Mouse (Mus musculus) limb, embryonic 15.5 days (tissue): ENCODE measurements around the gene Atf7ip. TPM values are rescaled to one million over a fixed set of nuclear protein-coding genes. Genes with fewer than 3 reads are reported as not detected.

Experiments used
- ATAC-seq: fragments of 200-750 bp; cut with Nextera tagmentation; 2 replicates; pipeline ENCODE4 v1.8.0; 2017; ENCODE audit warnings: low read depth, moderate TSS enrichment; ENCODE audit not compliant: insufficient number of reproducible peaks, low FRiP score, low TSS enrichment
- H3K27ac ChIP-seq: fragments of 300-500 bp; sonication (generic); 2 replicates; pipeline ENCODE4 v1.5.1; 2015; ENCODE audit warnings: moderate library complexity, mild to moderate bottlenecking, inconsistent platforms
- H3K27me3 ChIP-seq: fragments of 300-500 bp; sonication (generic); 2 replicates; pipeline ENCODE4 v1.6.1; 2015; ENCODE audit warnings: inconsistent platforms
- H3K36me3 ChIP-seq: fragments of 300-500 bp; sonication (generic); 2 replicates; pipeline ENCODE4 v1.6.1; 2015; ENCODE audit warnings: inconsistent platforms
- H3K4me1 ChIP-seq: fragments of 300-500 bp; sonication (generic); 2 replicates; pipeline ENCODE4 v1.6.1; 2015; ENCODE audit warnings: inconsistent platforms
- H3K4me2 ChIP-seq: fragments of 300-500 bp; sonication (generic); 2 replicates; pipeline ENCODE4 v1.6.1; 2015; ENCODE audit warnings: mild to moderate bottlenecking, inconsistent platforms
- H3K4me3 ChIP-seq: fragments of 300-500 bp; sonication (generic); 2 replicates; pipeline ENCODE4 v1.5.1; 2015; ENCODE audit warnings: mild to moderate bottlenecking, inconsistent platforms
- H3K9ac ChIP-seq: fragments of 300-500 bp; sonication (generic); 2 replicates; pipeline ENCODE4 v1.6.1; 2015; ENCODE audit warnings: inconsistent platforms
- H3K9me3 ChIP-seq: fragments of 300-500 bp; sonication (generic); 2 replicates; pipeline ENCODE4 v1.6.1; 2016; ENCODE audit warnings: inconsistent platforms
- WGBS: fragments of 180-500 bp; shearing (Covaris S2); methylation state at CpG from one replicate; pipeline ENCODE4 v1.1.7; 2015; 5-methylcytosine and 5-hydroxymethylcytosine counted together
- polyA plus RNA-seq: library from polyadenylated mRNA; unstranded; fragments of >200 nt; fragmentation: Nextera tagmentation; extraction: Ambion mirVana; gene quantifications from 2 replicates; pipeline ENCODE4 v1.2.1, GENCODE M21; 2015

Gene Atf7ip
- polyA plus RNA-seq, 1 experiment from 2014 or later: 35.2 TPM

- no peaks in the 10 kb centered on the region for H3K9me3 ChIP-seq
- ATAC-seq: no peak
- H3K9ac ChIP-seq: no peak overlapping the region
- H3K4me3 ChIP-seq: no peak overlapping the region
- H3K4me2 ChIP-seq: no peak overlapping the region
- peaks cover 5% of the 10 kb centered on the region; the same call in 1 of the 2 replicates for H3K4me1 ChIP-seq
- 93% methylated on average over 2 of the region's 2 CpGs for WGBS
- no peaks in the 10 kb centered on the region for H3K36me3 ChIP-seq
- no peaks in the 10 kb centered on the region for H3K27me3 ChIP-seq
- H3K27ac ChIP-seq: no peak overlapping the region
These were observed 138.2 kb downstream of the Atf7ip start for GRCm38 (mm10) chr6:136644171-136644570.

DNA sequence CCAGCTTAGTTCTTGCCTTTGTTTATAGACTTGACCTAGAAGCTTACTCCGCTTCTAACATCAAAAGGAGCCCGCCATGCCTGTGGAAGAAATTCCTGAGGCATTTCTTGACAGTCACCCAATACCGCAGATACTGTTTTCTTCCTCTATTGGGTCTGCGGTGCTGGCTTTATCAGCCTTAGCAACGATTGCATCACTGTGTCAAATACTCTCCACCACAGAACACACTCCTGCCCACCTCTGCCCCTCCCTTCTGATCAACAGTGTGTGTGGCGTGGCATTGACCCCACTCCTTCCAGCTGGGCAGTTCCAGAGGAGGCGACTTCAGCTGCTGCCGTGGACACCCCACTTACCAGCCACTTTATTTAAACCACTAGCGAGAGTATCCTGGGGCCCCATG lies 139.8 kb downstream of the Atf7ip start:
- Histone ChIP-seq H3K4me1 (peaks cover 5% of the 10 kb centered on the region; the same call in 1 of the 2 replicates), H3K27ac (no peak overlapping the region), H3K4me3 (no peak overlapping the region), H3K4me2 (no peak overlapping the region), H3K9me3 (no peaks in the 10 kb centered on the region), H3K36me3 (no peaks in the 10 kb centered on the region), H3K9ac (no peak overlapping the region), H3K27me3 (no peaks in the 10 kb centered on the region)
- no peak for ATAC-seq
- 41% methylated on average over 9 of the region's 9 CpGs for WGBS

- Histone ChIP-seq H3K9me3 (no peaks in the 10 kb centered on the region), H3K4me3 (no peak overlapping the region), H3K4me2 (no peak overlapping the region), H3K4me1 (peaks cover 5% of the 10 kb centered on the region; the same call in 1 of the 2 replicates), H3K9ac (no peak overlapping the region), H3K27me3 (no peaks in the 10 kb centered on the region), H3K36me3 (no peaks in the 10 kb centered on the region), H3K27ac (no peak overlapping the region)
- 14% methylated on average over 6 of the region's 6 CpGs for WGBS
- no peak for ATAC-seq
These were observed 140.2 kb downstream of the Atf7ip start for GRCm38 (mm10) chr6:136646207-136646606.

DNA sequence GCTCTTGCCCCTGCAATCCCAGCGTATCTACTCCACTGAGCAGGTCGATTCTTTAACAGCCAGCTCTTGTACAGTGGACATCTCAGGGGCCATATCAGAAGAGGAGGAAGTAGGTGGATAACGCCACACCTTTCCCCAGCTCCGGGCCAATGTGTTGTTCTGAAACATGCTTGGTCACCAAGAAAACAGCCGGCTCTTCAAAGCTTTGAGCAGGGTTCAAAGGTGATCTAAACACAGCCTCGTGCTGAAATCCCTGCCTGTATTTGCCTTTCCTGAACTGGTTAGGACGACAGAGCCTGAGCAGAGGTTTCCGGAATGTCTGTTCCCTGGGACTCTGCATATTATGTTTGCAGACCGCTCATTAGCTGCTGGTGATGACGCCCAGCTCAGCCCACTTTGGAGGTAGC lies 141.5 kb downstream of the Atf7ip start:
- H3K9ac ChIP-seq: no peak overlapping the region
- 67% methylated on average over 10 of the region's 10 CpGs for WGBS
- H3K4me2 ChIP-seq: no peak overlapping the region
- H3K4me1 ChIP-seq: peaks cover 5% of the 10 kb centered on the region; the same call in 1 of the 2 replicates
- H3K27ac ChIP-seq: no peak overlapping the region
- no peaks in the 10 kb centered on the region for H3K36me3 ChIP-seq
- no peak overlapping the region for H3K4me3 ChIP-seq
- H3K9me3 ChIP-seq: no peaks in the 10 kb centered on the region
- ATAC-seq: no peak
- no peaks in the 10 kb centered on the region for H3K27me3 ChIP-seq

- WGBS: 80% methylated on average over 8 of the region's 8 CpGs
- no peak overlapping the region for H3K4me3 ChIP-seq
- ATAC-seq: no peak
These were observed 144.7 kb downstream of the Atf7ip start for GRCm38 (mm10) chr6:136650664-136651063.

DNA sequence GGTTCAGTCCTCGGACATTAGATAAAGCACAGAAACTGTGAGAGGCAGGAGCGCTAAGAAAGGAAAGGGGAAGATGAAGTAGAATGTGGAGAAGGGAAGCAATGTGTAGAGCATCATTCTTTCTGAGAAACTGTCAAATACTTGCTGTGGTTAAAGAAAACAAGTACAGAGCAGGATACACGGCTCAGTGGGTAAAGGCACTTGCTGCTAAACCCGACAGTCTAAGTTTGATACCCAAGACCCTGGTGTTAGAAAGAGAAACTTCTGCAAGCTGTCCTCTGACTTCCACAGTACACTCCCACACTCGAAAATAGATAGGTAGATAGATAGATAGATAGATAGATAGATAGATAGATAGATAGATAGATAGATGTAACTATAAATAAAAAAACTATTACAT lies 147.4 kb downstream of the Atf7ip start:
- H3K27ac ChIP-seq: no peak overlapping the region
- ATAC-seq: no peak
- no peak overlapping the region for H3K4me3 ChIP-seq
- H3K4me2 ChIP-seq: no peak overlapping the region
- no peaks in the 10 kb centered on the region for H3K4me1 ChIP-seq
- H3K27me3 ChIP-seq: no peaks in the 10 kb centered on the region
- no peaks in the 10 kb centered on the region for H3K36me3 ChIP-seq
- H3K9me3 ChIP-seq: no peaks in the 10 kb centered on the region
- no peak overlapping the region for H3K9ac ChIP-seq
- 74% methylated on average over 5 of the region's 5 CpGs for WGBS

More at GRCm38 (mm10) chr6:136650664-136651063, 144.7 kb downstream of the Atf7ip start:
- no peaks in the 10 kb centered on the region for H3K27me3 ChIP-seq
- peaks cover 5% of the 10 kb centered on the region; the same call in 1 of the 2 replicates for H3K4me1 ChIP-seq
- no peak overlapping the region for H3K27ac ChIP-seq
- no peaks in the 10 kb centered on the region for H3K9me3 ChIP-seq
- no peak overlapping the region for H3K9ac ChIP-seq
- no peaks in the 10 kb centered on the region for H3K36me3 ChIP-seq
- no peak overlapping the region for H3K4me2 ChIP-seq

DNA sequence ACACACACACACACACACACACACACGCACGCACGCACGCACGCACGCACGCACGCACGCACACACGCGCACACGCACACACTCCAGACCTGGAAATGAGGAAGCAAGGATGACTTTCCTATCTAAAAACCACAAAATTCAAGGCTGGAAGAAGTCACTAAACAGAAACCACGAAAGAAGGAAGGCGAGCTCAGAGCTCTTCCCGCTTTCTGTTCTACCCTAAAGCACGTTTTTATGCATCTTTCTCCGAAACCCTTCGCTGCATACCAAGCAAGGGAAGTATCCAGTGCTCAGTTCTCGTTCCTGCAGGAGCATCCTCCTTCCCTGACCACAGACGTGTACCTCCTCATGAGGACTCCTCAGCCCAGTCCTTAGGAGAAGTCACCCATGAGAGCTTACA lies 148.5 kb downstream of the Atf7ip start:
- WGBS: 92% methylated on average over 20 of the region's 20 CpGs
- Histone ChIP-seq H3K9me3 (no peaks in the 10 kb centered on the region), H3K4me3 (no peak overlapping the region), H3K4me1 (no peaks in the 10 kb centered on the region), H3K27me3 (no peaks in the 10 kb centered on the region), H3K9ac (no peak overlapping the region), H3K36me3 (no peaks in the 10 kb centered on the region), H3K4me2 (no peak overlapping the region), H3K27ac (no peak overlapping the region)
- no peak for ATAC-seq

DNA sequence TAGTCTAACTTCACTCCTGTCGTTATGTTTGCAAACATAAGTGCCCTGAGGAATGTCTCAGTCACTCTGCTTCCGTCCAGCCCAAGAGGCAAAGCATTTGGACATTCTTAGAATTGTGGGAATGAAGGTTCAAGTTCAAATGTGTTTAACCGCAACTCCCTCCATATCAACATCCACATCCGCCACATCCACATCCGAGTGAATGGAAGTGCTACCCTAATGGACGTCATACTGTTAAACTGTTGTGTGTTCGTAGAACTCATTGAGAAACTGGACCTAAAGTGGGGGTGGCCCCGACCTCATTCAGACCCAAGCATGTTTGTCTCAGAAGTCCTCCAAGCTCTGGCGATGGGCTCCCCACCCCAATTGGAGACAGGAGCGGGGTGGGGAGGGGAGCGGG lies 149.8 kb downstream of the Atf7ip start:
- H3K4me1 ChIP-seq: no peaks in the 10 kb centered on the region
- ATAC-seq: no peak
- WGBS: 67% methylated on average over 11 of the region's 11 CpGs
- no peak overlapping the region for H3K9ac ChIP-seq
- no peaks in the 10 kb centered on the region for H3K9me3 ChIP-seq
- no peak overlapping the region for H3K4me3 ChIP-seq
- H3K36me3 ChIP-seq: no peaks in the 10 kb centered on the region
- H3K4me2 ChIP-seq: no peak overlapping the region
- 0 out of 2 replicates have a peak, but pooled peaks cover 6% of the 10 kb centered on the region for H3K27me3 ChIP-seq
- H3K27ac ChIP-seq: no peak overlapping the region

- Histone ChIP-seq H3K4me3 (no peak overlapping the region), H3K27me3 (peaks cover 26% of the 10 kb centered on the region), H3K9ac (no peak overlapping the region), H3K4me2 (no peak overlapping the region), H3K36me3 (no peaks in the 10 kb centered on the region), H3K9me3 (no peaks in the 10 kb centered on the region), H3K4me1 (peaks cover 9% of the 10 kb centered on the region), H3K27ac (no peak overlapping the region)
- no peak for ATAC-seq
- WGBS: 78% methylated on average over 4 of the region's 4 CpGs
These were observed 152.3 kb downstream of the Atf7ip start for GRCm38 (mm10) chr6:136658303-136658702.

DNA sequence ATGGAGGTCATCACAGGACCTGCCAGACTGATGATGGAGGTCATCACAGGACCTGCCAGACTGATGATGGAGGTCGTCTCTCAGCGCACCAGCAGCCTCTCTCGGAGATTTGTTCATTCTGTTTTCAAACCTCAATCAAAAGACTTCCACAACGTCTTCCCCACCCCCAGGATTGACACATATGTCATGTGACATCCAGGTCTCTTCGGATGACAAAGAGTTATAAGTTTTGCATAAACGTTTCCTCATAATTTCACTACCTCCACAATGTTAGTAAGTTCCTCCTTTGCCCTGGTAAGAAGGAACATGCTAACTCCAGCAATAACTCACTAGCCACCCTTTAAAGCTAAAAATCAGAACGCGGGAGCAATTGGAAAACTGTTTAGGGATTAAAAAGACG lies 153.3 kb downstream of the Atf7ip start:
- no peak overlapping the region for H3K4me2 ChIP-seq
- H3K4me3 ChIP-seq: no peak overlapping the region
- H3K9ac ChIP-seq: no peak overlapping the region
- no peak for ATAC-seq
- peaks cover 9% of the 10 kb centered on the region for H3K4me1 ChIP-seq
- no peaks in the 10 kb centered on the region for H3K36me3 ChIP-seq
- WGBS: 85% methylated on average over 9 of the region's 9 CpGs
- no peaks in the 10 kb centered on the region for H3K9me3 ChIP-seq
- no peak overlapping the region for H3K27ac ChIP-seq
- H3K27me3 ChIP-seq: peaks cover 26% of the 10 kb centered on the region

Other genes with a start within 250 kb of the Atf7ip start
- not detected in 2 replicates for gene Gm8994, start 178.6 kb upstream of the Atf7ip start, polyA plus RNA-seq
- gene E330021D16Rik, start 90.6 kb upstream of the Atf7ip start, polyA plus RNA-seq: not detected in 2 replicates
- gene Plbd1, start 155.8 kb downstream of the Atf7ip start, polyA plus RNA-seq: 35.1 and 35.8 TPM in 2 replicates